Mouse (Mus musculus) retina, postnatal 7 days (tissue): ENCODE measurements around the gene Ska2.

ENCODE experiments used
- DNase-seq: peaks from one replicate; pipeline ENCODE4 v3.0.0-alpha.2; 2012; ENCODE audit warnings: low read depth, low spot score

Gene Ska2

GRCm38 (mm10) chr11:87173625-87174024 lies 64.6 kb downstream of the Ska2 start:
- no peak for DNase-seq
